Mouse (Mus musculus): ENCODE results near the gene Gsc.

The Gsc gene

GRCm38 (mm10) chr12:104472601-104473424, at the start of gene Gsc:
Gene Gsc (minus strand): TSS chr12:104473330.
- DNase-seq (ENCODE audit: low spot score in 2 of 2): no peak

DNA sequence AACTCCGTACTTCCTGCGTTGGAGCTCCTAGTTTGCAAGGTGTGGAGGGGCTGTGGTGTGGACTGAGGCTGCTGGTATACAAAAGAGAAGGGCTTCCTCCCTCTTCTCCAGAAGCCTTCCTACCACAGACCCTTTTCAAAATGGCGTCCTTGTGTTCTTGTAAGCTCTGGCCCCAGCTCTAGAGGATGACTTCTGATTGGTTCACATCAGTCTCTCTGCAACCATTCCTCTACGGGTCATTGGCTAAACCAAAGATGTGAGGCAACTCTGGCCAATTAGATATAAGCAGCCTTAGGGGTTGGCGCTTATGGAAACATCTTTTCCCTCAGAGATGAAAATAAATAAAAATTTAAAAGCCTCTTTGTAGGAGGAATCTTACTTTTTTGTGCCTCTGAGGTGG, 46.6 kb upstream of the Gsc start:
- DNase-seq (ENCODE audit: low spot score in 2 of 2): no peak

- no peak for DNase-seq (ENCODE audit: low spot score in 2 of 2)
Observed at GRCm38 (mm10) chr12:104507911-104508310, 34.8 kb upstream of the Gsc start.

GRCm38 (mm10) chr12:104492009-104492408, 18.9 kb upstream of the Gsc start:
- no peak for DNase-seq (ENCODE audit: low spot score in 2 of 2)

DNA sequence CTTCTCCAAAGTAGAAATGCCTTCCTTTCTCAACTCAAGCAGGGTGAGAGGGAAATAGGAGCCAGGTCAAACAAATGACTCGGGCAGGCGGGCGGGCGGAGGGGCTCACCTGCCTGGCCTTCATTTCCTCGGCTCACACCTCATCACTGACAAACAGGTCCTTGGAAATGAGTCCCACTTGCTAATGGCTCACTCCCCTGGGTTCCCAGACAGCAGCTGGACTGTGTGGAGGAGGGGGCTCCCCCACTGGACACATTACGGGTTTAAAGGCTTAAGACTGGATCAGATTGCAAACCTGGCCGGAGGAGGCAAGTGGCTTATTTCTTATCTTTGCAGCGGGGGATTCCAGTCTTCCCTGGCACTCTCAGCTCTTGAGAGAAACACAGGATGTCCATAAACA, 13.1 kb upstream of the Gsc start:
- DNase-seq (ENCODE audit: low spot score in 2 of 2): no peak

DNA sequence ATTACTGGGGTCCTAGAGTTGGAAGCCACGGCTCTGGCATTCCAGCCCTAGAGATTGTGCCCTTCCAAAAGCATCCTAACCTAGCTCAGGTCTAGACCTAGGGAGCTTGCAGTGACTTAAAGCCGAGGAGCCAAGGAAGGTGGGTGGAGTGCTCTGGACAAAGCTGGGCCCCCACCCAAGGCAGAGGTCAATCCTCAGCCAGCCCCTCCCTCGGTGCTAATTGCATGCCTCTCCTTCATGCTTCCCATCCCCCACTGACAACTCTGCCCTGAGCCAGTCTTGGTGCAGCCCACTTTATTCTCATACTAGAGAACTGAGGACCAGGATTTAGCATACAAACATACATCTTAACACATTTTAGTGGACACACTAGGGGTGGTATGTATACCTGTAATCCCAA, 12.0 kb upstream of the Gsc start:
- DNase-seq (ENCODE audit: low spot score in 2 of 2): no peak

- DNase-seq (ENCODE audit: low spot score in 2 of 2): no peak
Observed at GRCm38 (mm10) chr12:104481007-104481406, 7.9 kb upstream of the Gsc start.

- no peak for DNase-seq (ENCODE audit: low spot score in 2 of 2)
Observed at GRCm38 (mm10) chr12:104478193-104478592, 5.1 kb upstream of the Gsc start.

DNA sequence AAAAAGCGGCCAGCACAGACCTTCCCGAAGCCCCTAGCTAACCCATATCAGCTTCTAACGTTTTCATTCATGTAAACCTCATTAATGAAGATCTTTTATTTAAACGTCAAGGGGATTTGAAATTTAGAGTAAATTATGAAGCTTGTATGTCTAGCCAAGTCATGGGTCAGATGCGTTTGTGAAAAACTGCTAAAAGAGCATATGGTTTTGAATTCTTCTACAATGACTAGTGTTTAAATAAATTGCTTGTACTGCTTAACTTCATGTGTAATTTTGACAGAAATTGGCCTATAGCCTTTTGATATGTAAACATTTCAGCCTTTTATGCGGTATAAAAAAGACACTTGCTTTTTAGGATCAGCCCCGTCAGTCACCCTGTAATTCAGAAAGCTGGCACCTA, 4.4 kb upstream of the Gsc start:
- DNase-seq (ENCODE audit: low spot score in 2 of 2): no peak

- DNase-seq (ENCODE audit: low spot score in 2 of 2): no peak
Observed at GRCm38 (mm10) chr12:104477066-104477465, 3.9 kb upstream of the Gsc start.

DNA sequence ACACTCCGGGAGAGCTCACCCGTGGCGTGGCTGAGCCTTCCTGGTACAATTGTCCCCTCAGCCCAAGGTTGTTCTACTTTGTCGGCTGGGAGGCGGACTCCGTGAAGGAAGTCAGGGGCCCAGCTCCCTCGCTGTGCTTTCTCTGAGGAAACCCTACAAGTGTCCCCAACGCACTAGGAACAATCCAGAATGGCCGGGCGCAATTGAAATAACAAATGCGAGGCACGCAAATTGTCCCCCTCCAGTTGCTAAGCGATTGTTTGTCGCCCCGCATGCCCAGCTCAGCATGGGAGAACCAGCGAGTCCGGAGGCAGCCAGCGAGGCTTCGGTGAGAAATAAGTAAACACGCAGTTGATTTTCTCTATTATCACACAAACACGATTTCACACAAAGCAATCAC, 2.8 kb upstream of the Gsc start:
- no peak for DNase-seq (ENCODE audit: low spot score in 2 of 2)

DNA sequence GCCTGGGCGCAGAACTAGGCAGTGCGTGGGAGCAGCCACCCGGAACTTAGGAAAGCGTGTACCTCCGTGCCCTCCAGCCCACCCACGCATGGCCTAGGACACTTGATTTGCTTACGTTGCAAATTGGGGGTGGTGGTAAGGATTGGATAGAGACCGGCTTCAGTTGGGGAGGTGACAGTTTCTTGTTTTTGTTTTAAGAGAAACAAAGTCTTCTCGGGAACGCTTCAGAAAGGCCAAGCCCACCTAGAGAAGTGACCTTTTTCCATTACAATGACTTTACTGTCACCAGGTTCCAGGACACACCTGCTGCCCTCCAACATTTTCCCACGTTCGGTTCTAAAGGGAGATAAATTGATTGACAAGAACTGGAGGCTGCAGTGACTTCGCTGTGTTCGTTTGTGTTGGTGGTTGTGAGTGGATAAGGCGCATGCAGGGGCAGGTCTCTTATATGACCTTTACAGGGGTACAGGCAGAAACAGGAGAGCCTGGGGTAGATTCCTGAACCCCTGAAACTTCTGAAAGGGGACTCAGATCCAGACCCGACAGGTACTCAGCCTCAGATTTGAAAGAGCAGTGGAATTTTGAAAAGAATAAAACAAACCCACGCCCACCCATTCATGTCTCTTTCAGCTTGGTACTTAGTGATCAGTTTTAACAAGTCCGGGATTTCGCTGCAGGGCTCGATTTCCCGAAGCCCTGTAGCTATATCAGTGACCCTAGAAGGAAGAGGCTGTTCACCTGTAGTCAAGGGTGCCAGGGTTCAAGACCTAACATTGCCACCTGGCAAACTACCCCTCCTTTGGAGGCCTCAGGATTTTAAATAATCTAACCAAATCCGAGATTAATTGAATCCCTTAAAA, 2.0 kb upstream of the Gsc start:
- DNase-seq (ENCODE audit: low spot score in 2 of 2): no peak

DNA sequence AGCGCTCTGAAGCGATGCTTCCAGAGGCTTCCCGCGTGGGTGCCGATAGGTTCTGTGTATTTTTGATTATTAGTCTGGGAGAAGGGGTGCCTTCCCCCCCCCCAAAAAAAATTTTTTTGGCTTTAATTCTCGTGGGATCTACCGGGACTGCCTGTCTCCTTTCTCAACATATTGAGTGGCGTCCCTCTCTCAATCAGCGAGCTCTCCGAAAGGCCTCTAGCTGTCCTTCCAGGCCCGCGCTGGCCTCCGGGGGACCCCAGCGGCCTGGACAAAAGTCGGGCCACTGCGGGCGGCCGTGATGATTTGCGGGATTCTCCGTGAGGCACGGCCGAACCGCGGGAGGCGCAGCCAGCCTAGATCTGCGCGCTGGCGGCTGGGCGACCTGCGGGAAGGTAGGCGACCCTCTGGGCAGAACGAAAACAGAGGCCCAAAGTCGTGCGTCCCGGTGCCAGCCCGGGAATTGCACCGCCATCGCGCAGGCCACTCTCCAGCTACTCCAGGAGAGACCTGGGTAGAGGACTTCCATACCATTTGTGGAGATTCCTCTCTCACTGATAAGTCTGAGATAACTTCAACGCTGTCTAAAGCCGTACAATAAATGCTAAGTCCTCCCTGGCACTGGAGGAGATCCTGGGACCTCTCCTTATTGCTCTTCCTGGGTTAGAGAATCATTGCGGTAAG, 1.2 kb upstream of the Gsc start:
- DNase-seq (ENCODE audit: low spot score in 2 of 2): no peak

DNA sequence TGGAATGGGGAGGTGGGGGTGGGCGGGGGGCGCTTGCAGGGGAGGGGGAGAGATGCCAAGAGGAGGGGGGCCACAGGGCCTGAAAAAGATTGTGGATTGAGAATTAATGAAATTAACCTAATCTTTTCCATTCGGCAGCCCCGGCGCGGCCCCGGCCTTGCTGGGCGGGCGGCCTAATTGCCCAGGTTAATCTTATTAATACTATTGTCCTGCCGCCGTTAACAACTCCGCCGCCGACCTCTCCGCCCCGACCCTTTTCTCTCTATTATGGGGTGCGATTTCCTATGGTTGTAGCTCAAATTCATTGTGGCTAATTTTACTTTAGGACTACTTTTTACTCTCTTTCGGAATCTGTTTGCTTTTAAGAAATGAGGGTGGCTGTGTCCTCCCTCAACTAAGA, 362 bp upstream of the Gsc start:
- DNase-seq (ENCODE audit: low spot score in 2 of 2): no peak

DNA sequence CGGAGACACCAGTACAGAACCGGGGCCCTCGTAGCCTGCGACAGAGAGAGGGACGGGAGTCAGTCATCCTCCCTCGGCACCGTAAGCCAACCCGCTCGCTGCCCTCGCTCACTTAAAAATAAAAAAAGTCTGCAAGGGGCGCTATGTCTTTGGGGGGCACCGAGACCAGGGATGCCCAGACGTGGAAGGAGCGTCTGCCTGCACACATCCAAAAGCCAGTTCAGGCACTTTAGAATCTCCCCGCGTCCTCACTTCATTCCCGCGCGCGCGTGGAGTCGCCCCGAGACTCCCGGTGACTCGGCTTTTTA, 958 bp downstream of the Gsc start:
- no peak for DNase-seq (ENCODE audit: low spot score in 2 of 2)

DNA sequence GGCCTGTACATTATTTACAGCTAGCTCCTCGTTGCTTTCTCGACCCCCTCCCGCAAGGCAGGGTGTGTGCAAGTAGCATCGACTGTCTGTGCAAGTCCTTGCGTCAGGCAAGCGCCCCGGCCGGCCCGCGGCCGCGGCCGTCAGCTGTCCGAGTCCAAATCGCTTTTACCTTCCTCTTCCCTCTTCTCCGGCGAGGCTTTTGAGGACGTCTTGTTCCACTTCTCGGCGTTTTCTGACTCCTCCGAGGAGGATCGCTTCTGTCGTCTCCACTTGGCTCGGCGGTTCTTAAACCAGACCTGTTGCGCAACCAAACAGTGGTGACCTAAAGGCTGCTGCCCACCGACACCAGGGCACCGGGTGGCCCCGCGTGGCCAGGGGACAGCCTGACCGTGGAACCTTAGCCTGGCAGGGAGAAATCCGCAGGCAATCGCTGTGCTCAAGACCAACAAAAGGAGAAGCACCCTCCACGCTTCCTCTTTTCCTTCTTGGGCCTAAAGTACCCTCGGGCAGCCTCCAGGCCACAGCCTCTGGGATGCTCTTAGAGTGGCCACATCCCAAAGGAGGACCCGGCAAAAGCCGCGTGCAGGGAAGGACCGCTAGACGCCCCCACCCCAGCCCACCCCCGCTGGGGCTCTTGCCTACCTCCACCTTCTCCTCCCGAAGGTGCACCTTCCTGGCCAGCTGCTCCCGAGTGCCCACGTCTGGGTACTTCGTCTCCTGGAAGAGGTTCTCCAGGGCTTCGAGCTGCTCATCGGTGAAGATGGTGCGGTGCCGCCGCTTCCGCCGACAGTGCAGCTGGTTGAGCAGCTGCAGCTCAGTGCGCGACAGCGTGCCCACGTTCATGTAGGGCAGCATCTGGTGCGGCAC, 1.5 kb downstream of the Gsc start:
- peak in 1 of 2 experiments; percentile 8 for DNase-seq (ENCODE audit: low spot score in 2 of 2)

- no peak for DNase-seq (ENCODE audit: low spot score in 2 of 2)
Observed at GRCm38 (mm10) chr12:104470646-104471045, 2.5 kb downstream of the Gsc start.

- DNase-seq (ENCODE audit: low spot score in 2 of 2): no peak
Observed at GRCm38 (mm10) chr12:104468783-104469182, 4.3 kb downstream of the Gsc start.

DNA sequence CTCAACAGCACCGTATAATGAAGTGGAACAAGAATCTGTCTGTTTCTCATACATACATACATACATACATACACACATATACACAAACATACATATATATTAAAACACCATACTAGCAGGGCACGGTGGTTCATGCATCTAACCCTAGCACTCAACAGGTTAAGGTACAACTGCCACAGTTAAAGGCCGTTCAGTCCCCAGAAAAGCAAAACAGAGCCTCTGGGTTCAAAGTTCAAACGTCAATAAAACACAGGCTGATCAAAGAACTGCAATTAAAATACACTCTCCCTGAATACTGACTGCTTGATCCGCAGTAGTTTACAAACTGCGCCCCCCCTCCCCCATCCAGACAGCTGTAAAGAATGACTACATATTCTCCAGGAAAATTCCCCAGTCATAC, 5.8 kb downstream of the Gsc start:
- no peak for DNase-seq (ENCODE audit: low spot score in 2 of 2)

- DNase-seq (ENCODE audit: low spot score in 2 of 2): no peak
Observed at GRCm38 (mm10) chr12:104466930-104467329, 6.2 kb downstream of the Gsc start.

DNA sequence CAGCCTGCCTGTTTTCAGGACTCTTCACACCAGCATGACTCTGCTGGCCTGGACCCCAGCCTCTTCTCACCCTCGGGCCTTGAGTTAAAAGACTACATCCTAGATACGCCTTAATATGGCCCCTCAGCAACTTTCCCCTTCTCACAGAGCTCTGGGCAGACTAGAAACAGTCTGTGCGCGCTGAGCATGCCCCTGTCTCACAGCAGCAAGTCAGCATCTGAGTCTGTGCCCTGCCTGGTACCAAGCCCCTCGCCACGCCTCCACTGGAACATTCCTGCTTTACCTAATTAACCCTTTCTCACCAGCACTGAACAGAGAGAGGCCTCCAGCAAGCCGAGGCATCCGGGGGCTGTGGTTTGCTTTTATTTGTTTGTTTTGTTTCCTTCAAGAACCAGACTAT, 11.8 kb downstream of the Gsc start:
- DNase-seq (ENCODE audit: low spot score in 2 of 2): no peak

- no peak for DNase-seq (ENCODE audit: low spot score in 2 of 2)
Observed at GRCm38 (mm10) chr12:104459377-104459776, 13.8 kb downstream of the Gsc start.
